Mouse (Mus musculus) cerebellum, adult 2 months (tissue): ENCODE data around the gene Zfp62.

Experiments
- CTCF ChIP-seq: fragments of 200-500 bp; IDR thresholded peaks from 2 replicates; pipeline ENCODE4 v1.5.1; 2011; ENCODE audit warnings: low read depth, mild to moderate bottlenecking, control low read depth, low read length, moderate library complexity, borderline replicate concordance; ENCODE audit not compliant: insufficient read depth
- POLR2A ChIP-seq: fragments of 200-500 bp; IDR thresholded peaks from 2 replicates; pipeline ENCODE4 v1.6.1; 2011; ENCODE audit warnings: low read length, control low read depth, borderline replicate concordance; ENCODE audit not compliant: insufficient read depth

GRCm38 (mm10) chr11:49261313-49261855 is 58.3 kb downstream of the Zfp62 start:
- TF ChIP-seq POLR2A (no peak), CTCF (no peak)
